Mouse (Mus musculus) ES-E14 (cell line): ENCODE data around the gene Pnpla7. TPM values are rescaled to one million over a fixed set of nuclear protein-coding genes. Genes with fewer than 3 reads are reported as not detected.

ENCODE experiments used
- DNase-seq: peaks from one replicate; pipeline ENCODE4 v3.0.0-alpha.2; 2013; ENCODE audit warnings: low read depth, low spot score
- H3K27ac ChIP-seq: 2 replicates; pipeline ENCODE4 v1.5.1; 2012; ENCODE audit warnings: low read depth, mild to moderate bottlenecking, low read length, moderate library complexity, mixed read lengths; ENCODE audit not compliant: poor library complexity, insufficient read depth, severe bottlenecking
- H3K36me3 ChIP-seq: 2 replicates; pipeline ENCODE4 v1.6.1; 2012; ENCODE audit warnings: mild to moderate bottlenecking, low read length, moderate library complexity, mixed read lengths; ENCODE audit not compliant: control insufficient read depth, poor library complexity, insufficient read depth, severe bottlenecking
- H3K4me1 ChIP-seq, 2 experiments: fragments of 150-350 bp in 1 of 2; sonication (generic) in 1 of 2; 2 replicates each; pipeline ENCODE4 v1.6.1; 2012; ENCODE audit warnings: low read length in 2 of 2, mild to moderate bottlenecking in 1 of 2, mixed read lengths in 1 of 2; ENCODE audit not compliant: control insufficient read depth in 2 of 2, insufficient read depth in 2 of 2, poor library complexity in 1 of 2
- H3K4me3 ChIP-seq, 2 experiments: fragments of 150-350 bp in 1 of 2; sonication (generic) in 1 of 2; 2 replicates each; pipeline ENCODE4 v1.5.1; 2012; ENCODE audit warnings: low read length in 2 of 2, low read depth in 1 of 2, mild to moderate bottlenecking in 1 of 2, mixed read lengths in 1 of 2; ENCODE audit not compliant: insufficient read depth in 1 of 2, poor library complexity in 1 of 2, severe bottlenecking in 1 of 2
- H3K9ac ChIP-seq: 2 replicates; pipeline ENCODE4 v1.6.1; 2012; ENCODE audit warnings: low read depth, mild to moderate bottlenecking, low read length, mixed read lengths; ENCODE audit not compliant: poor library complexity, insufficient read depth, severe bottlenecking
- H3K9me3 ChIP-seq: fragments of 150-350 bp; sonication (generic); 2 replicates; pipeline ENCODE4 v1.6.1; 2012; ENCODE audit warnings: low read depth, mild to moderate bottlenecking, low read length; ENCODE audit not compliant: control insufficient read depth, insufficient read depth
- CHD2 ChIP-seq: IDR thresholded peaks from 2 replicates; pipeline ENCODE4 v1.6.1; 2014; ENCODE audit warnings: mild to moderate bottlenecking, low read depth, low read length, inconsistent platforms
- HCFC1 ChIP-seq: IDR thresholded peaks from 2 replicates; pipeline ENCODE4 v1.6.1; 2012; ENCODE audit warnings: low read length, inconsistent platforms, borderline replicate concordance; ENCODE audit not compliant: insufficient read depth
- MAFK ChIP-seq: IDR thresholded peaks from 2 replicates; pipeline ENCODE4 v1.6.1; 2014; ENCODE audit warnings: mild to moderate bottlenecking, low read depth, low read length, inconsistent platforms; ENCODE audit not compliant: insufficient read depth
- ZC3H11A ChIP-seq: IDR thresholded peaks from 2 replicates; pipeline ENCODE4 v1.6.1; 2012; ENCODE audit warnings: low read depth, mild to moderate bottlenecking, inconsistent platforms, low read length, borderline replicate concordance
- ZNF384 ChIP-seq: IDR thresholded peaks from 2 replicates; pipeline ENCODE4 v1.6.1; 2012; ENCODE audit warnings: low read depth, low read length, inconsistent platforms
- in situ Hi-C, 2 experiments: fragments of 600-800 bp; cut with MboI; formaldehyde crosslinking; loops; one replicate each; pipeline ENCODE4 v1.15.1; 2025; ENCODE audit warnings: low sequenced_read_pairs in 2 of 2, inconsistent platforms in 1 of 2; ENCODE audit not compliant: unreplicated experiment in 2 of 2
- total RNA-seq: library from RNA; depleted of rRNA; stranded (reverse); fragments of 300-350 nt; gene quantifications from 2 replicates; pipeline ENCODE4 v1.2.3, GENCODE M21; 2012

The Pnpla7 gene
- total RNA-seq, 1 experiment = 20.2 TPM

GRCm38 (mm10) chr2:25051450-25051849 is 75.6 kb downstream of the Pnpla7 start:
- Histone ChIP-seq H3K4me3 (no peak overlapping the region), H3K9ac (no peak overlapping the region), H3K9me3 (no peaks in the 10 kb centered on the region), H3K36me3 (peaks cover 3% of the 10 kb centered on the region; the same call in 1 of the 2 replicates), H3K4me1 (peaks cover 0 to 7% of the 10 kb centered on the region in 2 experiments; a peak in 1 of 4 replicates), H3K27ac (no peak overlapping the region)
- TF ChIP-seq MAFK (no peak), HCFC1 (no peak), CHD2 (no peak), ZNF384 (no peak), ZC3H11A (no peak)
- DNase-seq = no peak
- in situ Hi-C loops = no loop called here

GRCm38 (mm10) chr2:25053101-25053500 is 77.3 kb downstream of the Pnpla7 start:
- Histone ChIP-seq H3K4me3 (no peak overlapping the region), H3K27ac (no peak overlapping the region), H3K4me1 (peaks cover 0 to 7% of the 10 kb centered on the region in 2 experiments; a peak in 1 of 4 replicates), H3K36me3 (peaks cover 3% of the 10 kb centered on the region; the same call in 1 of the 2 replicates), H3K9me3 (no peaks in the 10 kb centered on the region), H3K9ac (no peak overlapping the region)
- no peak for DNase-seq
- TF ChIP-seq MAFK = no peak
- TF ChIP-seq CHD2 = no peak
- no peak for TF ChIP-seq ZNF384
- TF ChIP-seq ZC3H11A = no peak
- no peak for TF ChIP-seq HCFC1
- in situ Hi-C loops = no loop called here

GRCm38 (mm10) chr2:25054221-25055067 is 78.6 kb downstream of the Pnpla7 start, which contains the start of gene Nsmf:
Nsmf (plus strand) TSS chr2:25054355.
- Histone ChIP-seq H3K9ac (peak within 1 kb of the TSS; percentile 50), H3K4me3 (peak within 1 kb of the TSS; percentile 72 to 83), H3K9me3 (no peaks in the 10 kb centered on the region), H3K4me1 (peaks cover 0 to 10% of the 10 kb centered on the region in 2 experiments; a peak in 1 of 4 replicates), H3K36me3 (no peaks in the 10 kb centered on the region), H3K27ac (no peak within 1 kb of the TSS)
- in situ Hi-C loops = no loop called here
- DNase-seq = peak; percentile 29
- no peak for TF ChIP-seq ZNF384
- TF ChIP-seq MAFK = no peak
- TF ChIP-seq HCFC1 = no peak
- TF ChIP-seq ZC3H11A = no peak
- no peak for TF ChIP-seq CHD2

GRCm38 (mm10) chr2:25055068-25055405 is 79.2 kb downstream of the Pnpla7 start:
- Histone ChIP-seq H3K36me3 (no peaks in the 10 kb centered on the region), H3K27ac (no peak overlapping the region), H3K9ac (no peak overlapping the region), H3K4me1 (peaks cover 0 to 10% of the 10 kb centered on the region in 2 experiments; a peak in 1 of 4 replicates), H3K9me3 (no peaks in the 10 kb centered on the region), H3K4me3 (no peak overlapping the region; a peak in 2 of 4 replicates)
- TF ChIP-seq CHD2 (no peak), MAFK (no peak), HCFC1 (no peak), ZNF384 (no peak), ZC3H11A (no peak)
- DNase-seq = no peak
- in situ Hi-C loops = no loop called here
